Mouse (Mus musculus): ENCODE measurements around the gene Rasal2. TPM values are rescaled to one million over a fixed set of nuclear protein-coding genes. Genes with fewer than 3 reads are reported as not detected.
A peak's percentile ranks its signal among the peaks of the same experiment; 100 is the strongest.

The Rasal2 gene
- polyA plus RNA-seq, 1 experiment from 2014 or later: 49.2 TPM

GRCm38 (mm10) chr1:157434404-157434803 lies 22.0 kb upstream of the Rasal2 start:
- WGBS: 94% methylated on average over 4 of the region's 4 CpGs
- peaks cover 6% of the 10 kb centered on the region for H3K4me1 ChIP-seq (replicated peaks)
- H3K36me3 ChIP-seq: no peaks in the 10 kb centered on the region
- no peak overlapping the region for H3K4me3 ChIP-seq (replicated peaks)
- no peaks in the 10 kb centered on the region for H3K27me3 ChIP-seq
- no peak overlapping the region for H3K9ac ChIP-seq (replicated peaks)
- H3K9me3 ChIP-seq: no peaks in the 10 kb centered on the region
- ATAC-seq: no peak
- no peak overlapping the region for H3K27ac ChIP-seq
- no peak overlapping the region for H3K4me2 ChIP-seq (replicated peaks)

- Histone ChIP-seq H3K4me2 (replicated peaks) (no peak overlapping the region), H3K27ac (no peak overlapping the region), H3K9ac (replicated peaks) (no peak overlapping the region), H3K4me3 (replicated peaks) (no peak overlapping the region), H3K36me3 (no peaks in the 10 kb centered on the region), H3K4me1 (replicated peaks) (no peaks in the 10 kb centered on the region), H3K27me3 (no peaks in the 10 kb centered on the region), H3K9me3 (no peaks in the 10 kb centered on the region)
- no peak for ATAC-seq
- 36% methylated on average over 3 of the region's 3 CpGs for WGBS
Measured at GRCm38 (mm10) chr1:157433316-157433715, 20.9 kb upstream of the Rasal2 start.

GRCm38 (mm10) chr1:157428366-157428765 lies 16.0 kb upstream of the Rasal2 start:
- no peaks in the 10 kb centered on the region for H3K9me3 ChIP-seq
- no peaks in the 10 kb centered on the region for H3K36me3 ChIP-seq
- no peak for ATAC-seq
- H3K27ac ChIP-seq: no peak overlapping the region
- no peak overlapping the region for H3K9ac ChIP-seq (replicated peaks)
- peaks cover 12% of the 10 kb centered on the region for H3K4me1 ChIP-seq (replicated peaks)
- no peak overlapping the region for H3K4me3 ChIP-seq (replicated peaks)
- 94% methylated on average over 3 of the region's 3 CpGs for WGBS
- H3K27me3 ChIP-seq: no peaks in the 10 kb centered on the region
- no peak overlapping the region for H3K4me2 ChIP-seq (replicated peaks)

- 93% methylated on average over 4 of the region's 4 CpGs for WGBS
- H3K9me3 ChIP-seq: no peaks in the 10 kb centered on the region
- no peak overlapping the region for H3K9ac ChIP-seq (replicated peaks)
- no peak overlapping the region for H3K4me2 ChIP-seq (replicated peaks)
- no peak for ATAC-seq
- H3K27ac ChIP-seq: no peak overlapping the region
- H3K36me3 ChIP-seq: no peaks in the 10 kb centered on the region
- no peaks in the 10 kb centered on the region for H3K27me3 ChIP-seq
- H3K4me3 ChIP-seq (replicated peaks): no peak overlapping the region
- peaks cover 12% of the 10 kb centered on the region for H3K4me1 ChIP-seq (replicated peaks)
Measured at GRCm38 (mm10) chr1:157427604-157428003, 15.2 kb upstream of the Rasal2 start.

GRCm38 (mm10) chr1:157426933-157427332 lies 14.5 kb upstream of the Rasal2 start:
- Histone ChIP-seq H3K4me2 (replicated peaks) (no peak overlapping the region), H3K9ac (replicated peaks) (no peak overlapping the region), H3K9me3 (no peaks in the 10 kb centered on the region), H3K27ac (no peak overlapping the region), H3K4me1 (replicated peaks) (peaks cover 12% of the 10 kb centered on the region), H3K4me3 (replicated peaks) (no peak overlapping the region), H3K27me3 (no peaks in the 10 kb centered on the region), H3K36me3 (no peaks in the 10 kb centered on the region)
- ATAC-seq: no peak
- 70% methylated on average over 1 of the region's 1 CpGs for WGBS

GRCm38 (mm10) chr1:157425741-157426427 lies 13.5 kb upstream of the Rasal2 start:
- peak; percentile 80 for ATAC-seq
- WGBS: 37% methylated on average over 8 of the region's 8 CpGs

GRCm38 (mm10) chr1:157417861-157418260 lies 5.5 kb upstream of the Rasal2 start:
- no peak overlapping the region for H3K4me3 ChIP-seq (replicated peaks)
- H3K36me3 ChIP-seq: peaks cover 18% of the 10 kb centered on the region
- no peak overlapping the region for H3K27ac ChIP-seq
- no peaks in the 10 kb centered on the region for H3K9me3 ChIP-seq
- peaks cover 14% of the 10 kb centered on the region for H3K4me1 ChIP-seq (replicated peaks)
- 41% methylated on average over 7 of the region's 7 CpGs for WGBS
- ATAC-seq: no peak
- no peaks in the 10 kb centered on the region for H3K27me3 ChIP-seq
- H3K9ac ChIP-seq (replicated peaks): no peak overlapping the region
- H3K4me2 ChIP-seq (replicated peaks): no peak overlapping the region

More at GRCm38 (mm10) chr1:157425741-157426427, 13.5 kb upstream of the Rasal2 start:
- Histone ChIP-seq H3K4me3 (replicated peaks) (no peak overlapping the region), H3K36me3 (no peaks in the 10 kb centered on the region), H3K4me2 (replicated peaks) (peak overlapping the region; percentile 35), H3K27ac (peak overlapping the region; percentile 30), H3K4me1 (replicated peaks) (peaks cover 12% of the 10 kb centered on the region), H3K27me3 (no peaks in the 10 kb centered on the region), H3K9ac (replicated peaks) (no peak overlapping the region), H3K9me3 (no peaks in the 10 kb centered on the region)

- Histone ChIP-seq H3K4me1 (replicated peaks) (peaks cover 14% of the 10 kb centered on the region), H3K36me3 (peaks cover 18% of the 10 kb centered on the region), H3K27me3 (no peaks in the 10 kb centered on the region), H3K9me3 (no peaks in the 10 kb centered on the region), H3K27ac (no peak overlapping the region), H3K4me2 (replicated peaks) (no peak overlapping the region), H3K4me3 (replicated peaks) (no peak overlapping the region), H3K9ac (replicated peaks) (no peak overlapping the region)
- ATAC-seq: no peak
- 71% methylated on average over 3 of the region's 3 CpGs for WGBS
Measured at GRCm38 (mm10) chr1:157417414-157417813, 5.0 kb upstream of the Rasal2 start.

- Histone ChIP-seq H3K36me3 (peaks cover 18% of the 10 kb centered on the region), H3K9ac (replicated peaks) (no peak overlapping the region), H3K27ac (no peak overlapping the region), H3K4me1 (replicated peaks) (peaks cover 14% of the 10 kb centered on the region), H3K27me3 (no peaks in the 10 kb centered on the region), H3K4me2 (replicated peaks) (no peak overlapping the region), H3K9me3 (no peaks in the 10 kb centered on the region), H3K4me3 (replicated peaks) (no peak overlapping the region)
- ATAC-seq: no peak
- WGBS: 89% methylated on average over 2 of the region's 2 CpGs
Measured at GRCm38 (mm10) chr1:157416628-157417027, 4.2 kb upstream of the Rasal2 start.

GRCm38 (mm10) chr1:157415771-157416170 lies 3.4 kb upstream of the Rasal2 start:
- H3K27ac ChIP-seq: no peak overlapping the region
- no peak overlapping the region for H3K4me3 ChIP-seq (replicated peaks)
- H3K9me3 ChIP-seq: no peaks in the 10 kb centered on the region
- WGBS: 91% methylated on average over 3 of the region's 3 CpGs
- ATAC-seq: no peak
- peaks cover 18% of the 10 kb centered on the region for H3K36me3 ChIP-seq
- no peak overlapping the region for H3K4me2 ChIP-seq (replicated peaks)
- H3K4me1 ChIP-seq (replicated peaks): peaks cover 22% of the 10 kb centered on the region
- H3K27me3 ChIP-seq: no peaks in the 10 kb centered on the region
- no peak overlapping the region for H3K9ac ChIP-seq (replicated peaks)

GRCm38 (mm10) chr1:157411711-157412380 lies 549 bp downstream of the Rasal2 start:
- Histone ChIP-seq H3K27me3 (no peaks in the 10 kb centered on the region), H3K27ac (peak overlapping the region; percentile 99), H3K4me1 (replicated peaks) (peaks cover 33% of the 10 kb centered on the region), H3K36me3 (0 out of 2 replicates have a peak, but pooled peaks cover 4% of the 10 kb centered on the region), H3K9me3 (no peaks in the 10 kb centered on the region), H3K4me3 (replicated peaks) (peak overlapping the region; percentile 94), H3K9ac (replicated peaks) (peak overlapping the region; percentile 91), H3K4me2 (replicated peaks) (peak overlapping the region; percentile 78)
- ATAC-seq: peak; percentile 93
- WGBS: under 1% methylated on average over 79 of the region's 85 CpGs

GRCm38 (mm10) chr1:157411341-157411710 lies 1.1 kb downstream of the Rasal2 start:
- no peaks in the 10 kb centered on the region for H3K27me3 ChIP-seq
- peak overlapping the region; percentile 94 for H3K4me3 ChIP-seq (replicated peaks)
- H3K4me1 ChIP-seq (replicated peaks): peaks cover 33% of the 10 kb centered on the region
- H3K9me3 ChIP-seq: no peaks in the 10 kb centered on the region
- 0% methylated on average over 4 of the region's 4 CpGs for WGBS
- H3K27ac ChIP-seq: peak overlapping the region; percentile 99
- H3K4me2 ChIP-seq (replicated peaks): peak overlapping the region; percentile 78
- H3K9ac ChIP-seq (replicated peaks): peak overlapping the region; percentile 91
- ATAC-seq: no peak
- 0 out of 2 replicates have a peak, but pooled peaks cover 4% of the 10 kb centered on the region for H3K36me3 ChIP-seq

Measured in midbrain, embryonic 13.5 days (tissue).